15 mouse cellular contexts compared by ENCODE assay signal in genomic region chr16:74514481-74514880, GRCm38 (mm10).
"Had no signal": no experiment of that assay in that cellular context is flagged by ENCODE, and none has a peak within 500 bp of the region (broad histone marks: within the 10 kb centered on the region; RNA-seq: fewer than 3 reads in every experiment).

No protein-coding gene starts in this region.

- H3K27me3 ChIP-seq: limb, embryonic 12.5 days; neural tube, embryonic 12.5 days had no signal

- H3K36me3 ChIP-seq: limb, embryonic 12.5 days; midbrain, embryonic 10.5 days; neural tube, embryonic 12.5 days had no signal

- DNase-seq: kidney, adult 2 months; kidney, postnatal 36 days; layer of hippocampus, adult 9-11 months; layer of hippocampus, postnatal 36 days; liver; lung, adult 2 months; lung, postnatal 36 days; midbrain, embryonic 14.5 days; thymus, postnatal 4 days had no signal

- H3K27ac ChIP-seq: limb, embryonic 12.5 days; liver, embryonic 14.5 days; midbrain, embryonic 10.5 days; neural tube, embryonic 12.5 days; stomach, postnatal 0 days had no signal

- H3K4me2 ChIP-seq: limb, embryonic 12.5 days; neural tube, embryonic 12.5 days had no signal

- H3K9ac ChIP-seq: limb, embryonic 12.5 days; liver, embryonic 14.5 days; neural tube, embryonic 12.5 days had no signal

- H3K9me3 ChIP-seq: limb, embryonic 12.5 days; midbrain, embryonic 10.5 days; neural tube, embryonic 12.5 days had no signal

- ATAC-seq: lung, postnatal 0 days had no signal

- H3K4me3 ChIP-seq: limb, embryonic 12.5 days; midbrain, embryonic 10.5 days; neural tube, embryonic 12.5 days had no signal

- H3K4me1 ChIP-seq: limb, embryonic 12.5 days; midbrain, embryonic 10.5 days; neural tube, embryonic 12.5 days had no signal
